Mouse (Mus musculus) embryonic fibroblast, embryonic 13.5 days (primary cell): Measurements from ENCODE around the gene Gm32742. TPM values are rescaled to one million over a fixed set of nuclear protein-coding genes. Genes with fewer than 3 reads are reported as not detected.

Source experiments
- H3K27ac ChIP-seq: 2 replicates; pipeline ENCODE4 v1.5.1; 2012; ENCODE audit warnings: low read length, control low read depth, inconsistent platforms; ENCODE audit not compliant: insufficient read depth
- H3K4me1 ChIP-seq: 2 replicates; pipeline ENCODE4 v1.6.1; 2011; ENCODE audit warnings: low read length; ENCODE audit not compliant: control insufficient read depth, insufficient read depth
- H3K4me3 ChIP-seq: 2 replicates; pipeline ENCODE4 v1.5.1; 2011; ENCODE audit warnings: mild to moderate bottlenecking, control low read depth, low read length; ENCODE audit not compliant: insufficient read depth
- CTCF ChIP-seq: IDR thresholded peaks from 2 replicates; pipeline ENCODE4 v1.5.1; 2011; ENCODE audit warnings: mild to moderate bottlenecking, control low read depth, low read length, moderate library complexity, borderline replicate concordance; ENCODE audit not compliant: insufficient read depth
- POLR2A ChIP-seq: IDR thresholded peaks from 2 replicates; pipeline ENCODE4 v1.6.1; 2011; ENCODE audit warnings: low read depth, mild to moderate bottlenecking, control low read depth, low read length, moderate library complexity
- polyA plus RNA-seq: library from polyadenylated mRNA; stranded (reverse); fragments of >200 nt; gene quantifications from 2 replicates; pipeline ENCODE4 v1.2.4, GENCODE M21; 2011; ENCODE audit warnings: low read depth; ENCODE audit not compliant: missing spikeins, insufficient read length

Gm32742 gene
- 0.05 TPM in 1 of 2 replicates, not detected in the other for polyA plus RNA-seq

DNA sequence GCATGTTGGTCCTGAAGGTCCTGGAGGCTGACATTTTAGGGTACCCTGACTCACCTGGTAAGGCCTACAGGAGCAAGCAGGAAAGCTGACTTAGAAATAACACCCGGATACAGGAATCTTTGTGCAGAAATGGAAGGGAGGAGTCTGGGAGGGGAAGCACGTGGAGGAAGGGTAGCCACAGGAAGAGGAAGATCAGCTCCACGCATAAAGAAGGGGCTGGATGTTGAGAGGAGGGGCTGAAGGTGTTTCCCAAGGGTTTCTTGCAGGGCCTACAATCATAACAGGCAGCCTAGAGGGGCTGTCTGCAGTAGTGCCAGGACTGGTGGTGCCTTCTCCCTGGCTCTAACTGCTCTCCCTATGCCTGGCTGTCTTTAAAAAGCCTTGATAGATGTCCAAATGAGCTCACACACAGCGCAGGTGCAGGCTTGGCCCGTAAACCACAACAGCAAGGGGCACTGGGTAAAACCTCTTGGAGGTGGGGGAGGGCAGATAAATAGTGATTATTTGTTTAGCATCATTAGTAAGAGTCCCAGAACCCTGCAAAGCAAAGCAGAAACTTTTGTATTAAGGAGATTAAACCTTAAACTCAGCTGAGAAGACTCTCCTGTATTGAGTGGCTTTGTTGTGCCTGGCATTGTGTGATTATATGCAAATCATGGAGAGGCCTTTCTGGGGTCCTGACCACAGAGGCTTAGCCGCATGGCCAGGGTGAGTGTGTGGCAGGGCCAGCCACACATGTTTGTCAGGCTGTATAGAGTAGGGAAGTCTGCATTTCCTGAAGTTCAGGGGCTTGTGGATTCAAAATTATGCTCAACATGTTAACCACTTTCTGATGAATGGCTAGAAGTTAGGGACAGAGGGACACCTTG lies at the start of gene Gm32742:
Gm32742 (minus strand) TSS at position 206 of the 869 bp plus-strand sequence.
- no peak for TF ChIP-seq POLR2A
- no peak for TF ChIP-seq CTCF

DNA sequence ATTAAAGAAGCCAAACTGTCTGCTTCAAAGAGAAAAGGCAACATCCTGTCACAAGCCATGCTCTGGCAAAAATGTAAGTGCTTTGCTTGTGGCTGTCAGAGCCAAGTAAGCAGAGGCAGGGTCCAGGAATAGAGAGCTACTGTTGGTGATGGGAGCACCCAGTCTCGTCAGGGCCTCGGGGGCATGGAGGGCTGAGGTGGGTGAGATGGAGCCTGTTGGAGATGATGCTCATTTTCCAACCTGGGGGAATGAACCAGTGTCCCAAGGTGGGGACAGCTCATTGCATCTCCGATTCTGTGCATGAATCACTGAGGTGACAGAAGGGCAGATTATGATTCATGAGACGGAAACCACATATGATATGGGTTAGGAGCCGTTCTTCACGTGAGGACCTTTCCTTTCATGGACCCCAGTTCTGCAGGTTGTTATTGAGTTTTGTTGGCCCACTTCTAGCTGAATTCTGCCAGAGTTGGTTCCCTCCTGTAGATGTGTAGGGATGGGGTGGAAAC lies 48.5 kb upstream of the Gm32742 start:
- H3K4me1 ChIP-seq, result no peaks in the 10 kb centered on the region
- H3K4me3 ChIP-seq, result no peak overlapping the region
- H3K27ac ChIP-seq, result no peak overlapping the region
- TF ChIP-seq CTCF (no peak), POLR2A (no peak)

More for the DNA sequence above, at the start of gene Gm32742:
- Histone ChIP-seq H3K4me3 (no peak within 1 kb of the TSS), H3K4me1 (peaks cover 2% of the 10 kb centered on the region; the same call in 1 of the 2 replicates), H3K27ac (no peak within 1 kb of the TSS)

DNA sequence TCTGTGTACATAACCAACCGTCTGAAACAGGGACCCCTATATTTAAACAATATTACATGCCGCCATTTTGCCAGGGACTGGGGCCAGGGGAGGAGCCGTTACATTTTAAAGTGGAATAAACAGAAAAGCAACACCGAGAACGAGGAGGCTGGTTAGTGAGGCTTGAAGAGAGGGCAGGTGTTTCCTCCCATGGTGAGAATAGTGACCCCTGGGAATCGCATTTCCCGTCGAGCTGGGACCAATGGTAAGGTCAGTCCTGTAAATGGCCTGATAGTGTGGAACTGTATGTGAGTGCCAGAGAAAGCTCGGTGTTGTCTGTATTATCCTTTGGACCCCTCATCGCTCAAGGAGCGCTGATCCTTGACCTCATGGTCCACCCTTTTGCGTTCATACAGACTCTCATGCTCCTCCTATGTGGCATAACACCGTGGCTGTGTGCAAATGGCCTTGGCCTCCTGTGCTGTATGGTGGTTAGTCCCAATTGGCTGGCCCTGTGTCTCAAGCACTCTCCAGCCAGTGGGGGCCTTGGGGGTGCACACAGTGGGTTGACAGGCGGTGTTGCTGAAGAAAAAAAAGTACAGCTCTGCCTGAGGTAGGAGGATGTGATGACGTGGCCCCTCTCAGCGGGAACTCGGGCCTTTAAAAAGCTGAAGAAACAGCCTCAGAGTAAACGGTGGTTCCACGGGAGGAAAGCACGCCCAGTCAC lies 47.9 kb upstream of the Gm32742 start, which contains the start of gene Pou2af1:
Pou2af1 (plus strand) TSS at position 686 of the 706 bp plus-strand sequence.
- no peaks in the 10 kb centered on the region for H3K4me1 ChIP-seq
- no peak within 1 kb of the TSS for H3K27ac ChIP-seq
- TF ChIP-seq CTCF (no peak), POLR2A (no peak)
- H3K4me3 ChIP-seq, result no peak within 1 kb of the TSS

DNA sequence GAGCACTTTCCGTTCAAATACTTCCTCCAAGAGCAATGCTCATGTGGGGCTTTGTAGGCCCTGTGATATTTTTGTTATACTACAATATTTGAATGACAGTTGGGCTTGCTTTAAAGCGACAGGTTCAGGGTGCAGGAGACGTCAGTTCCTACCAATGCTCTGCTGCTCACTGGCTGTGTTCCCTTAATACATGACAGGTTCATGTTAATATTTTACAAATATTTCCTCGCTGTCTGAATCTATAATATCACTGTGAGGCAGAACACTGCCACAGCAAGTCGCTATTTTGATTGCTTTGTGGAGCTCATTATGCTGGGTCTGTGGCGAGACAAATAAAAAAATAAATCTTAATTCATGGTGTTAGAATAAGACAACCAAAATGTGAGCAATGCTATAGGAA lies 45.9 kb upstream of the Gm32742 start:
- TF ChIP-seq CTCF, result no peak
- TF ChIP-seq POLR2A, result no peak
- Histone ChIP-seq H3K4me1 (no peaks in the 10 kb centered on the region), H3K27ac (no peak overlapping the region), H3K4me3 (no peak overlapping the region)

DNA sequence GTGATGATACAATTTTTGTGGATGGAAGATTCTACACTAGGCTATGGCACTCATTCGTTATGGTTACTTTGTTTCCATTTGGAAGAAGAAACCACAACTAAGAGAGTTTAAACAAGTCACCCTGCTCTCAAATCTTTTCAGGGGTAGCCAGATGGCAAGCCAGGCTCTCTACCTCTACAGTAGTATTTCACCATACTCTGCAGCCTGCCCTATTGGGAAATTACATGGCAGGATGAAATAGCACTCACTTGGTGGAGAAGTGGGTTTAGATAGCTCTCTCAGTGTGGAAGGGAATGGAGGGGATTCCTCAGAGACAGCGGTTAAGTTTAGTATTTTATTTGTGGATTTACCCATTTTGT lies 43.6 kb upstream of the Gm32742 start:
- no peaks in the 10 kb centered on the region for H3K4me1 ChIP-seq
- no peak overlapping the region for H3K27ac ChIP-seq
- H3K4me3 ChIP-seq, result no peak overlapping the region
- TF ChIP-seq POLR2A, result no peak
- no peak for TF ChIP-seq CTCF

DNA sequence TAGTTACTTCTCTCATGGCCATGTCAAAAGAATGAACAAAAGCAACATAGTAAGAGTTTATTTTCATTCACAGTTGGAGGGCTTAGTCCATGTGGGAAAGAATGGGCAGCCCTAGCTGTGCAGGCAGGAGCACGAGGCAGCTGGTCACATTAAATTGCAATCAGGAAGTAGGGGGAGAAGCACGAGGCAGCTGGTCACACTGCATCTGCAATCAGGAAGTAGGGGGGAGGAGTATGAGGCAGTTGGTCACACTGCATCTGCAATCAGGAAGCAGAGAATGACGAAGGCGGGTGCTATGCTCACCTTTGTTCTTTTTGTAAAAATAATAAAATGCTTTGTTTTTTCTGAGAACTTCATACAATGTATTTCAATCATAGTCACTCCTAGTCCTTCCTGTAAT lies 29.5 kb upstream of the Gm32742 start:
- no peak for TF ChIP-seq POLR2A
- no peak for TF ChIP-seq CTCF
- Histone ChIP-seq H3K27ac (no peak overlapping the region), H3K4me3 (no peak overlapping the region), H3K4me1 (no peaks in the 10 kb centered on the region)

DNA sequence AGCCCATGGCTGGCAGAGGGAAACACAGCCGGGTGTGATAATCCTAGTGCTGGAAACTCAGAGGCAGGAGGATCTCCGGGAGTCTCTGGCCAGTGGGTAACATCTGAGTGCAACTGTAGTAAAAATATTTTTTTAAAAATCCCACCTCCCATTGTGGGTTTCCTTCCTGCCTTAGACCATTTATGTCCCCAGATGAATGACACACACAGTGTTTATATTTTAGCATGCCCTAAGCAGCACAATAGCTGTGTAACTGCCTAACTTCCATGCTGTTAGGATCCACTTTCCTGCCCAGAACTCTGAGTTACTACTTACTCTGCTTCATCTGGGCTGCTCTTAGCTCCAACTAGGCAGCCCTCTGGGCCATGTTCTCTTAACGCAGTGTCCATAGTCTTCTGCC lies 25.3 kb upstream of the Gm32742 start:
- H3K4me3 ChIP-seq, result no peak overlapping the region
- H3K27ac ChIP-seq, result no peak overlapping the region
- no peak for TF ChIP-seq POLR2A
- TF ChIP-seq CTCF, result no peak
- no peaks in the 10 kb centered on the region for H3K4me1 ChIP-seq

DNA sequence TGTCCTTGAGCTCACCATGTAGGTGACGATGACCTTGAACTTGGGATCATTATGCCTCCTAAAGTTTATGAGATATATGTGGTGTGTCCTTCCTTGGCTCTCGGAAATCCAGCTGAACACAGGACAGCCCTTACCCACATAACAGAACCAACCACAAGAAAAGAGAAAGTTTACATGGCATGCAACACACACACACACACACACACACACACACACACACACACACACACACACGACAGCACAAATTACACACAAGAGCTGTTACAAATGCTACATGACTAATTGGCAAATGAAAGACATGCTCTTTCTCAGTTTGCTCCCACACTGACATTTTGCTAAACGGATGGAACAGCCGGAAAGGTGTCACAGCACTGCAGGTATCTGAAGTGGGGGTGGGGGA lies 20.6 kb upstream of the Gm32742 start:
- no peak overlapping the region for H3K27ac ChIP-seq
- H3K4me1 ChIP-seq, result no peaks in the 10 kb centered on the region
- no peak overlapping the region for H3K4me3 ChIP-seq
- TF ChIP-seq POLR2A (no peak), CTCF (no peak)

DNA sequence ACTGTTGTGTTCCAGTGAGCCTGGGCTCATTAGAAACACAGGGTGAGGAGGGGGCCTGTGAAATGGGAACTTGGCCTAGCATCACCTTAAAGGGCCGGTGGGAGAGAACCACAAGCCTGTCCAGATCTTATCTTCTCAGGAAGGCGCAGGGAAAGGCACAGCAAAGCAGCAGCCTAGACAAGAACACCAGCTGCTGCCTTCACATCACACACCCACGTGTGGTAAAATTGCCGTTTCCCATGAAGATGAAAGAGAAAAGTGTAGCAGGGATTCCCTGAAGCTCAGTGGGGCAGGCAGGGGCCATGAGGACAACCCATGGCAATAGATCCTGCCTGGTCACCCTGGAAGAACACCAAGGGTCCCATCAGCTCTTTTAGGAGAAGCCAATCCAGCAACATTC lies 20.1 kb upstream of the Gm32742 start:
- Histone ChIP-seq H3K4me3 (no peak overlapping the region), H3K4me1 (no peaks in the 10 kb centered on the region), H3K27ac (no peak overlapping the region)
- TF ChIP-seq POLR2A (no peak), CTCF (no peak)
